Mouse (Mus musculus): ENCODE results near the gene AU040320. TPM values are rescaled to one million over a fixed set of nuclear protein-coding genes. Genes with fewer than 3 reads are reported as not detected.

The AU040320 gene
- polyA plus RNA-seq, 1 experiment from 2014 or later = 6.4 TPM

DNA sequence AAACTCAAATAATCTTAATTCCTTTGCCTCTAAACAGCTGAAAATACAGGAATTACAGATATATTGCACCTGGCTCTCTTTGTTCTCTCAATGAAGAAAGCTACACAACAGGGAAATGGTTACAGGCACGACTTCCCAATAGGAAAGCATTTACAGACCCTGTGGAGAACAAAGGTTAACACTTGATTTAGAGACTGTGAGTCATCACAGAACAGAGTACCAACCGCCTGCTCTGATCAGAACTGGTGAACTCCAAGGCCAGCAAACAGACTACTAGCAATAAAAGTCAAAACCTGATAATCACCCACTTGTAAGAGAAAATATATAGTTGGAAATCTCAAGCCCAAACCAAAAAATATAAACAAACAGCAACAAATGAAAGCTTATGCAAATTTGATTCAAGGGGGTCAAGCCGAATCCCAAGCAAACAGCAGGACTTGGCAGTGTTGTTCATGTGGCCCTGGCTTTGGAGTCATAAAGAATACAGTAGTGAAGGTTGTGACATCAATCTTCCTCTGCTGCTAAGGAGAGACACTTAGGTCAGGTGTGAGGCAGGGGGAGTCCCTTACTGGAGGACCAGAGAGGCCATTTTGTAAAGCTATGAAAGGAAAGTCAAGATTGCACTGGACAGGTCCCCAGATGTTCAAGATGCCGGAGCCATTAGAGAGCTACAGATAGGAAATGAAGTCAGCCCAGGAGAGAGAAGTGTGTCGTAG lies 126.4 kb downstream of the AU040320 start:
- H3K9me3 ChIP-seq (replicated peaks) = no peaks in the 10 kb centered on the region
- H3K27me3 ChIP-seq = no peaks in the 10 kb centered on the region
- no peak overlapping the region for H3K4me2 ChIP-seq
- no peaks in the 10 kb centered on the region for H3K4me1 ChIP-seq (replicated peaks)
- WGBS (ENCODE audit: insufficient replicate concordance) = 72% methylated on average over 5 of the region's 5 CpGs
- H3K9ac ChIP-seq = no peak overlapping the region
- no peak overlapping the region for H3K4me3 ChIP-seq (replicated peaks)
- no peak for ATAC-seq (ENCODE audit: low read depth)
- no peak for DNase-seq
- H3K36me3 ChIP-seq = peaks cover 24% of the 10 kb centered on the region
- H3K27ac ChIP-seq = no peak overlapping the region

DNA sequence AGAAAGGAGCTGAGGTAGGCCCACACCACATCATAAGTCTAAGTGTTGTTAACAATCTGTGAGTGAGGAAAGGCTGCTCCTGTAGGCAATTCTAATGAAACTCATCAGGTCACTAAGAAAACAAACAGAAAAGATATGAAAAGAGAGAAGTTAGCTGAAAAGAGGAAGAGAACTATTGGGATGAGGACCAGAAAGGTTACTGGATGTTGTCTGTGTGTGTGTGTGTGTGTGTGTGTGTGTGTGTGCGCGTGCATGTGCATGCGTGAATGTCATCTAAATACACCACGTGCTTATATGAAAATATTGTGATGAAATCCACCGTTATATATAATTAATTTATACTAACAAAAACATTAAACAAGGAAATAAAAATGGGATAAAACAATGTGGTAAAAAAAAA lies 130.3 kb downstream of the AU040320 start:
- WGBS (ENCODE audit: insufficient replicate concordance) = 91% methylated on average over 5 of the region's 5 CpGs
- DNase-seq (no peak), ATAC-seq (ENCODE audit: low read depth) (no peak)
- Histone ChIP-seq H3K4me3 (replicated peaks) (no peak overlapping the region), H3K9ac (no peak overlapping the region), H3K36me3 (peaks cover 24% of the 10 kb centered on the region), H3K4me1 (replicated peaks) (no peaks in the 10 kb centered on the region), H3K27ac (no peak overlapping the region), H3K27me3 (no peaks in the 10 kb centered on the region), H3K9me3 (replicated peaks) (no peaks in the 10 kb centered on the region), H3K4me2 (no peak overlapping the region)

DNA sequence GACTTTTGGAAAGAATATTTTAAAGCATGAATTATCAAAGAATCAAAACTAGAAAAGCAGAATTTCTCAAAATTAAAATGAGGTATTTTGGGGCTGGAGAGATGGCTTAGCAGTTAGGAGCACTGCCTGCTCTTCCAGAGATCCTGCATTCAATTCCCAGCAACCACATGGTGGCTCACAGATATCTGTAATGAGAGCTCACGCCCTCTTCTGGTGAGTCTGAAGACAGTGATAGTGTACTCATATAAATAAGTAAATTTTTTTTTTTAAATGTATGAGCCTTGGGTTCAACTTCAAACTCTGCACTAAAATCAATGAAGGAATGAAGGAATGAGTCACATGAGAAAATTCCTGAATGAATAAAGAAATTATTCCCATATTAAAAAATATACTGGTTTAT lies 132.6 kb downstream of the AU040320 start:
- Histone ChIP-seq H3K36me3 (peaks cover 31% of the 10 kb centered on the region), H3K4me3 (replicated peaks) (no peak overlapping the region), H3K4me1 (replicated peaks) (no peaks in the 10 kb centered on the region), H3K4me2 (no peak overlapping the region), H3K9me3 (replicated peaks) (no peaks in the 10 kb centered on the region), H3K27ac (no peak overlapping the region), H3K9ac (no peak overlapping the region), H3K27me3 (no peaks in the 10 kb centered on the region)
- DNase-seq (no peak), ATAC-seq (ENCODE audit: low read depth) (no peak)
- WGBS (ENCODE audit: insufficient replicate concordance) = 57% methylated on average over 1 of the region's 1 CpGs

DNA sequence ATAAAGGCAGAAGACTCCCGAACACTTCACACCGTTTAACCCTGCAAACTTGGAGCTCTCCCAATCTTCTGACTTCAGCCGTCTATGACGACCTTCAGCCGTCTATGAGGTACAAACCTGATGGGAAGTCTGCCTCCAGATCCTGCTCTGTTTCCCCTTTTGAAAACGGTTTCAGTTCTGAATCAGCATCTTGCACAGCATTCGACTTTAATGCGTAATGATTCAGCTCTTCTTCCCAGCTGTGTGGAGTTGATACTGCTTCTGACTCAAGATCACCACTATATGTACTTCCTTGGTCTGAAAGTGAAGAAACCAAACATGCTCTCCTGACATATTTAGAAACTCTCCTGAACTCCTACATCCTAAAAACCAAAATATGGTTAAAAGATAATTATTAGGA lies 136.5 kb downstream of the AU040320 start:
- ATAC-seq (ENCODE audit: low read depth) = no peak
- DNase-seq = no peak

More for the DNA sequence above, 136.5 kb downstream of the AU040320 start:
- Histone ChIP-seq H3K4me1 (replicated peaks) (no peaks in the 10 kb centered on the region), H3K9ac (no peak overlapping the region), H3K9me3 (replicated peaks) (no peaks in the 10 kb centered on the region), H3K4me3 (replicated peaks) (no peak overlapping the region), H3K27me3 (no peaks in the 10 kb centered on the region), H3K27ac (no peak overlapping the region), H3K36me3 (peaks cover 32% of the 10 kb centered on the region), H3K4me2 (no peak overlapping the region)
- WGBS (ENCODE audit: insufficient replicate concordance) = 69% methylated on average over 8 of the region's 8 CpGs

Other genes starting within 250 kb of the AU040320 start
- gene Ago4, start 220.1 kb upstream of the AU040320 start, polyA plus RNA-seq (2015; fragmentation: Nextera tagmentation; extraction: Ambion mirVana) = 0.14 and 0.17 TPM in 2 replicates
- 48.1 and 52.9 TPM in 2 replicates for gene Clspn, start 196.6 kb upstream of the AU040320 start, polyA plus RNA-seq (2015; fragmentation: Nextera tagmentation; extraction: Ambion mirVana)
- gene 5730409E04Rik, start 143.7 kb upstream of the AU040320 start, polyA plus RNA-seq (2015; fragmentation: Nextera tagmentation; extraction: Ambion mirVana) = 0.30 and 0.39 TPM in 2 replicates
- gene Psmb2, start 75.9 kb upstream of the AU040320 start, polyA plus RNA-seq (2015; fragmentation: Nextera tagmentation; extraction: Ambion mirVana) = 355 and 356 TPM in 2 replicates
- gene Tfap2e, start 17.3 kb upstream of the AU040320 start, polyA plus RNA-seq (2015; fragmentation: Nextera tagmentation; extraction: Ambion mirVana) = not detected in 2 replicates
- gene Ncdn, start 106 bp upstream of the AU040320 start, polyA plus RNA-seq (2015; fragmentation: Nextera tagmentation; extraction: Ambion mirVana) = 8.8 and 10.5 TPM in 2 replicates
- gene Zmym4, start 214.6 kb downstream of the AU040320 start, polyA plus RNA-seq (2015; fragmentation: Nextera tagmentation; extraction: Ambion mirVana) = 4.0 and 4.4 TPM in 2 replicates

All from liver, embryonic 13.5 days (tissue).